Comparison of ENCODE assay signal across 8 mouse cellular contexts in genomic region chr17:34646906-34647787, GRCm38 (mm10). TPM values are rescaled to one million over a fixed set of nuclear protein-coding genes. Genes with fewer than 3 reads are reported as not detected.
DNase-seq lines count a peak whose midpoint lies in the region; ATAC-seq lines count a peak whose summit lies in the region.

Atf6b (plus strand) TSS chr17:34647146.

- H3K9me3 ChIP-seq in forebrain, embryonic 14.5 days (replicated peaks; ENCODE audit: control insufficient read depth, low read length) = no peaks in the 10 kb centered on the region
- H3K9me3 ChIP-seq in neural tube, embryonic 15.5 days (replicated peaks) = no peaks in the 10 kb centered on the region

- 1% methylated on average over 66 of the region's 66 CpGs for WGBS in forebrain, embryonic 14.5 days
- under 1% methylated on average over 56 of the region's 66 CpGs for WGBS in neural tube, embryonic 15.5 days

- peaks cover 32% of the 10 kb centered on the region for H3K36me3 ChIP-seq in forebrain, embryonic 14.5 days (ENCODE audit: control insufficient read depth, insufficient read depth, low read length)
- H3K36me3 ChIP-seq in neural tube, embryonic 15.5 days = peaks cover 34% of the 10 kb centered on the region

- H3K4me3 ChIP-seq in forebrain, embryonic 14.5 days (ENCODE audit: low read depth, low read length) = peak within 1 kb of the TSS; percentile 98
- peak within 1 kb of the TSS; percentile 76 for H3K4me3 ChIP-seq in neural tube, embryonic 15.5 days (replicated peaks)

- H3K4me1 ChIP-seq in forebrain, embryonic 14.5 days (ENCODE audit: control insufficient read depth, insufficient read depth, low read length) = peaks cover 14% of the 10 kb centered on the region
- peaks cover 39% of the 10 kb centered on the region for H3K4me1 ChIP-seq in neural tube, embryonic 15.5 days

- H3K9ac ChIP-seq in forebrain, embryonic 14.5 days (ENCODE audit: low read length) = peak within 1 kb of the TSS; percentile 98
- peak within 1 kb of the TSS; percentile 85 for H3K9ac ChIP-seq in neural tube, embryonic 15.5 days (replicated peaks)

- intact Hi-C loops in heart, postnatal 14 days (cut with DNase I) = no loop called here

- DNase-seq in ES-CJ7 (ENCODE audit: low read depth, low spot score) = peak; percentile 99
- peak; percentile 94 for DNase-seq in cerebellum, adult 11 months
- DNase-seq in forebrain, embryonic 14.5 days (ENCODE audit: low spot score) = peak; percentile 100
- DNase-seq in heart, postnatal 14 days = peak; percentile 93
- peak; percentile 98 for DNase-seq in layer of hippocampus, adult 11-12 months (ENCODE audit: low spot score)
- DNase-seq in lung, adult 18-20 months = peak; percentile 98 to 99
- peak; percentile 98 for DNase-seq in testis, postnatal 14 days (ENCODE audit: low spot score)

- H3K4me2 ChIP-seq in forebrain, embryonic 14.5 days (ENCODE audit: low read length) = peak within 1 kb of the TSS; percentile 86
- peak within 1 kb of the TSS; percentile 89 for H3K4me2 ChIP-seq in neural tube, embryonic 15.5 days

- ATAC-seq in forebrain, embryonic 14.5 days = peak; percentile 97
- ATAC-seq in neural tube, embryonic 15.5 days (ENCODE audit: low FRiP score) = peak; percentile 95

- peak within 1 kb of the TSS; percentile 79 for H3K27ac ChIP-seq in forebrain, embryonic 14.5 days (ENCODE audit: low read depth, low read length)
- H3K27ac ChIP-seq in neural tube, embryonic 15.5 days (replicated peaks) = peak within 1 kb of the TSS; percentile 81

- H3K27me3 ChIP-seq in forebrain, embryonic 14.5 days (replicated peaks; ENCODE audit: control insufficient read depth, insufficient read depth, low read length) = no peaks in the 10 kb centered on the region
- no peaks in the 10 kb centered on the region for H3K27me3 ChIP-seq in neural tube, embryonic 15.5 days (replicated peaks)

RNA-seq across cellular contexts. Expression of gene Atf6b, which starts in this region (rescaled TPM):
- polyA plus RNA-seq in forebrain, embryonic 14.5 days (2014; fragmentation: Nextera tagmentation; extraction: Ambion mirVana) = 75.0 and 90.9 TPM in 2 replicates
- total RNA-seq in heart, postnatal 14 days (2021) = 10 to 100 TPM; 18.0 to 19.0 TPM
- 109 and 112 TPM in 2 replicates for polyA plus RNA-seq in neural tube, embryonic 15.5 days (2015; fragmentation: Nextera tagmentation; extraction: Ambion mirVana)

Comparison
In these comparisons a context has a peak if more than half of its experiments do, and no peak if none do; other contexts are left out.
1. Peak in every context shown above with its lines: DNase-seq, ATAC-seq, H3K4me3 ChIP-seq and H3K27ac ChIP-seq.